Mouse (Mus musculus): Measurements from ENCODE around the gene Gm45717. TPM values are rescaled to one million over a fixed set of nuclear protein-coding genes. Genes with fewer than 3 reads are reported as not detected.
"Not testable (repeated sequence)": the region's sequence is repeated elsewhere in the genome, so short reads cannot be mapped to it uniquely, and the experiment has no call there.

Gm45717 gene
- polyA plus RNA-seq, 1 experiment from 2014 or later = not detected

DNA sequence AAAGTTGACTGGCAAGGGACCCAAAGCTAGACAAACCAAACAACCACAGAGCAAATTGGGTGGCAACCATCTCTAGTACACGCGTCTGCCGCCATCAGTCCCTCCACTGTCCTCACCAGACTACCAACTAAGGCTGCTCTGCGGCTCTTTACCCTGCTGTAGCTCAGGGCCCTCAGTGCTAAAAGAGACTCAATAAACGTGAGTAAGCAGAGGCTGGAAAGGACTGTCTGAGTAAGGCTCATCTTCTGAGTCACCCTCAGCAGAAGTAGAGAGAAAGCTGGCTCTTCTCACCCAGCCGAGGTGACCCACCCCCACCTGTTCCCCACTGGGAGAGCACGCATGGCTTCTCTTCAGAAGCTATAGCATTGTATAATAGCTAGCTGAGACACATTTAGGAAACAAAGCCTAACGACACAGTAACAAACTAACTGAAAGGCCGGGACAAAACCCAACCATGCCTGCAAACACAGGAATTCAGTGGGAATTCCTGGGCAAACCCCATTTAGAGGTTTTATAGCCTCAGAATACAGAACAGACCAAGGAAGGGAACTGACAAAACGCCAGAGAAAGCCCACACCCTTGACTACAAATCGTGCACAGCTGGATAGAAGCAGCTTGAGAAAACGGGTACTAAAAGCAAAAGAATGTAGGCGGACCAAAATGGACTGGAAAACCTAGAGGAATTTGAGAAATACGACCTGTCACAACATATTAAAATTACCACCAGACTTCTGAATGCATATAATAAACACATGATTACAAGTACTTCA is 17.8 kb upstream of the Gm45717 start:
- no peaks in the 10 kb centered on the region for H3K9me3 ChIP-seq (ENCODE audit: control insufficient read depth, low read length)
- DNase-seq (ENCODE audit: low spot score) (no peak), ATAC-seq (ENCODE audit: insufficient number of reproducible peaks, low FRiP score, low TSS enrichment, low read depth) (no peak)
- WGBS = 29% methylated on average over 14 of the region's 14 CpGs
- no peak overlapping the region for H3K4me2 ChIP-seq (ENCODE audit: low read depth, severe bottlenecking)
- H3K27ac ChIP-seq (replicated peaks; ENCODE audit: low read depth, low read length) = peak overlapping the region; percentile 54; the same call in 1 of the 2 replicates
- no peaks in the 10 kb centered on the region for H3K36me3 ChIP-seq (ENCODE audit: control insufficient read depth, insufficient read depth, low read length)
- H3K4me3 ChIP-seq (ENCODE audit: low read depth, low read length) = no peak overlapping the region
- peaks cover 17% of the 10 kb centered on the region; the same call in 1 of the 2 replicates for H3K4me1 ChIP-seq (ENCODE audit: control insufficient read depth, insufficient read depth, low read length)
- no peak overlapping the region for H3K9ac ChIP-seq (ENCODE audit: low read length)
- no peaks in the 10 kb centered on the region for H3K27me3 ChIP-seq (ENCODE audit: control insufficient read depth, insufficient read depth, low read length)

DNA sequence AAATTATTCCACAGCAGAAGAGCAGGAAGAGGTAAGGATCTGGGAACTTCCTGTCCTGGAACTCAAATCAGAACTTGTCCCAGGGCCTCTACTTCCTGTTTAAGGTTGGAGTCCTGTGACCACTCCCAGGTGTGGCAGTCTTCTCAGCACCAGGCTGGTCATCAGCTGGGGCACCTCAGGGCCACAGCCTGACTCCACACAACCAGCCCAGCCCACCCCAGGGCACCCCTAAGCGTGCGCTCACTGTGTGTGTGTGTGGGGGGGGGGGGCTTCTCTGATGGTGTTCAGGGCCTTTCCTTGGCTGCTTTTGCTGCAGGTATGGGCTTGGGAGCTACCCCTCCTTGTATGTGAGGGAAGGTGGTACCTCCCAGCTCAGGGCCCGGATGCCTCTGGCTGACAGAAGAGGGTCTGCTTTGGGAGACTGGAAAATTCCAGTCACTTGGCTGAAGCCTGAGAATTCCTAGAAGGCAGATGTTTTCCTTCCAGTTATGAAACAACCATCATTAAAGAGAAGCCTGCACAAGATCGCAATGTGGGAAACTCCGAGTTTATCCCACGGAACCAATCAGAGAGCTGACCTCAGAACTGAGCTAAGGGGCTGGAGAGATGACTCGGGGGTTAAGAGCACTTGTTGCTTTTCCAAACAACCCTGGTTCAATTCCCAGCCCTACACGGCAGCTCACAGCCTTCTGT is 15.9 kb upstream of the Gm45717 start:
- Histone ChIP-seq H3K9me3 (ENCODE audit: control insufficient read depth, low read length) (no peaks in the 10 kb centered on the region), H3K9ac (ENCODE audit: low read length) (no peak overlapping the region), H3K4me2 (ENCODE audit: low read depth, severe bottlenecking) (no peak overlapping the region), H3K27ac (replicated peaks; ENCODE audit: low read depth, low read length) (no peak overlapping the region), H3K4me3 (ENCODE audit: low read depth, low read length) (no peak overlapping the region), H3K4me1 (ENCODE audit: control insufficient read depth, insufficient read depth, low read length) (peaks cover 22% of the 10 kb centered on the region), H3K36me3 (ENCODE audit: control insufficient read depth, insufficient read depth, low read length) (no peaks in the 10 kb centered on the region), H3K27me3 (ENCODE audit: control insufficient read depth, insufficient read depth, low read length) (no peaks in the 10 kb centered on the region)
- WGBS = 83% methylated on average over 8 of the region's 8 CpGs
- DNase-seq (ENCODE audit: low spot score) = no peak
- no peak for ATAC-seq (ENCODE audit: insufficient number of reproducible peaks, low FRiP score, low TSS enrichment, low read depth)

DNA sequence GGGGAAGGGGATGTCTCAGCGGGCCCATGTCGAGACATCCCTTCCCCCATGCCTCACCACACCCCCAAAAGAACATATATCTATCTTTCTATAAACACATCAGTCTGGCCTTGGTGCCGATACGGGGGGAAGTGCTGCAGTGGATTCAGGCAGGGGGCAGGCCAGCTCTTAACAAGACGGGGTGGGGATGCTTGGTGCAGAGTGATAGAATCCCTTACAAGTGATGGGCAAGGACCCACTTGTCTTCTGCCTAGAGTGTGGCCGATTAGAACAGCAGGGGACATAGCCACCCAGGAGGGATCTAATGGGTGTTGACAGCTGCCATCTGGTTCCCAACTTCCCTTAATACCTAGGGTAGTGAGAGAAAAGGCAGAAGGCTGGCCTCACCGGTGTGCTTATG is 15.2 kb upstream of the Gm45717 start:
- WGBS = 32% methylated on average over 7 of the region's 7 CpGs

DNA sequence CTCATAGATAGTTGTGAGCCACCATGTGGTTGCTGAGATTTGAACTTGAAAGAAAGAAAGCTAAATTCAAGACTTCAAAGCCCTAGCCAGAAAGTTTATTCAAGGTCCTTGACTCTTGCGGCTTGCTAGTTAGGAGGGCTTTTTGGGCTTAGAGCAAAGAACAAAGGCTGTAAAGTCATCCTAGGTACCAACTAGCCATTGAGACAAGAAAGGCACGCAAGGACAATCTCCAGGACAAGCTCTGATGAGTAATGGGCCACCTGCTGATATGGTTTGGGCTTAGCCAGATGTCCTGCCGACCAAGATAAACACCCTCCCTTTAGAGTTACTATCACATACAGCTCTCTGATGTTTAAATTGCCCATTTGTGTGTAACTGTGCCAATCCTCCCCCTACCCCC is 13.0 kb upstream of the Gm45717 start:
- H3K4me3 ChIP-seq (ENCODE audit: low read depth, low read length); DNase-seq (ENCODE audit: low spot score); ATAC-seq (ENCODE audit: insufficient number of reproducible peaks, low FRiP score, low TSS enrichment, low read depth); H3K9me3 ChIP-seq (ENCODE audit: control insufficient read depth, low read length); H3K27ac ChIP-seq (replicated peaks; ENCODE audit: low read depth, low read length); H3K36me3 ChIP-seq (ENCODE audit: control insufficient read depth, insufficient read depth, low read length); H3K27me3 ChIP-seq (ENCODE audit: control insufficient read depth, insufficient read depth, low read length); H3K4me2 ChIP-seq (ENCODE audit: low read depth, severe bottlenecking); H3K9ac ChIP-seq (ENCODE audit: low read length): not testable (repeated sequence)
- 22% methylated on average over 3 of the region's 3 CpGs for WGBS
- H3K4me1 ChIP-seq (ENCODE audit: control insufficient read depth, insufficient read depth, low read length) = peaks cover 19% of the 10 kb centered on the region

More for the DNA sequence above, 15.2 kb upstream of the Gm45717 start:
- no peak for DNase-seq (ENCODE audit: low spot score)
- Histone ChIP-seq H3K36me3 (ENCODE audit: control insufficient read depth, insufficient read depth, low read length) (no peaks in the 10 kb centered on the region), H3K9ac (ENCODE audit: low read length) (no peak overlapping the region), H3K27ac (replicated peaks; ENCODE audit: low read depth, low read length) (no peak overlapping the region), H3K4me2 (ENCODE audit: low read depth, severe bottlenecking) (no peak overlapping the region), H3K4me3 (ENCODE audit: low read depth, low read length) (no peak overlapping the region), H3K4me1 (ENCODE audit: control insufficient read depth, insufficient read depth, low read length) (peaks cover 22% of the 10 kb centered on the region), H3K9me3 (ENCODE audit: control insufficient read depth, low read length) (no peaks in the 10 kb centered on the region), H3K27me3 (ENCODE audit: control insufficient read depth, insufficient read depth, low read length) (no peaks in the 10 kb centered on the region)
- no peak for ATAC-seq (ENCODE audit: insufficient number of reproducible peaks, low FRiP score, low TSS enrichment, low read depth)

DNA sequence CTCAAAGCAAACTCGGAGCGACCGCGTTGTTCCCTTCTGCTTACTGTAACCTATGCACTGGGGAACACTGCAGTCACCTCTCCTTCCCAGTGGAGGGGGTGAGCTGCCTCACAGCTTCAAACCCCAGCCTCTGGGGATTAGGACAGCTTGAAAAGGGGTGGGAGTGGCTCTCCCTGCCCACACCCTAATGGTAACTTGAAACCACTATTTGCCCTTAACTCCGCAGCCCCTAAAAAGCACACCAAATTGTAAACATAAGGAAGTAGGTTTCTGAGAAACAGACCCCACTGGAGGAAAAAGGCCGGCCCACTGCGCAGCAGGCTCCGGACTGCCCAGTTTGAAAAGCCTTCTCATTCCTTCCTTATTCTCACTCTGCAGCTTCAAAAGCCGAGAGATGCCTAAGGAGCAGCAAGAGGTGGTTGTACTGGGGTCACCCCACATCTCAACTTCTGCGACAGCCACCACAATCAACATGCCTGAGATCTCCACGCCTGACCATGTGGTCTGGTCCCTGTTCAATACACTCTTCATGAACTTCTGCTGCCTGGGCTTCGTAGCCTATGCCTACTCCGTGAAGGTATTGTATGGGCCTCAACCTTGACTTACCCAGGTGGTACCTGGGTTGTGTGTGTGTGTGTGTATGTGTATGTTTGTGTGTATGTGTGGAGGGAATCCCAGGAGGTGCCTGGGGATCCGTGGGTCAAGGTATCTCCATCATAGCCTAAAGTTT is 12.3 kb upstream of the Gm45717 start:
- Histone ChIP-seq H3K27ac (replicated peaks; ENCODE audit: low read depth, low read length) (peak overlapping the region; percentile 69), H3K4me3 (ENCODE audit: low read depth, low read length) (no peak overlapping the region), H3K9me3 (ENCODE audit: control insufficient read depth, low read length) (no peaks in the 10 kb centered on the region), H3K4me1 (ENCODE audit: control insufficient read depth, insufficient read depth, low read length) (peaks cover 16% of the 10 kb centered on the region), H3K4me2 (ENCODE audit: low read depth, severe bottlenecking) (peak overlapping the region; percentile 44), H3K9ac (ENCODE audit: low read length) (peak overlapping the region; percentile 30; the same call in 1 of the 2 replicates), H3K36me3 (ENCODE audit: control insufficient read depth, insufficient read depth, low read length) (no peaks in the 10 kb centered on the region), H3K27me3 (ENCODE audit: control insufficient read depth, insufficient read depth, low read length) (no peaks in the 10 kb centered on the region)
- ATAC-seq (ENCODE audit: insufficient number of reproducible peaks, low FRiP score, low TSS enrichment, low read depth) = peak; percentile 66
- WGBS = 3% methylated on average over 14 of the region's 14 CpGs
- peak; percentile 70 for DNase-seq (ENCODE audit: low spot score)

DNA sequence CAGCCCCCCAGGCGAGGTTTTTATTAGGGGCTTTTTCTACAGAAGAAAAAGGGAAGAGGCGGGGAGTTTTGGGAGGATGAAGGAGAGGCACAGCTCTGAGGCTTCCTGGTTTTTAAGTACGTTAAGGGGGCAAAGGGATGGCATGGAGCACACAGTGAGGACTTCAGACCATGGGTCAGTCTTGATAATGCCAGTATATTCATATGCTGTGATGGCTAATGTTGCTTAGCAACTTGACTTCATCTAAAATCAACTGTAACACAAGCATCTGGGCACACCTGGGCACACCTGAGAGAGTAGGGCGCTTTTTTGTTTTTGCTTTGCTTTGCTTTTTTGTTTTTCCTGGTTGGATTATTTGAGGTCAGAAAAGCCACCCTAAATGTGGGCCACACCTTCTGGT is 11.2 kb upstream of the Gm45717 start, which contains the start of gene Ifitm1:
Gene Ifitm1, plus strand, starts transcription at position 301 of the 400 bp plus-strand sequence.
- Histone ChIP-seq H3K4me3 (ENCODE audit: low read depth, low read length) (no peak within 1 kb of the TSS), H3K4me2 (ENCODE audit: low read depth, severe bottlenecking) (peak within 1 kb of the TSS; percentile 44)
- ATAC-seq (ENCODE audit: insufficient number of reproducible peaks, low FRiP score, low TSS enrichment, low read depth) = no peak

DNA sequence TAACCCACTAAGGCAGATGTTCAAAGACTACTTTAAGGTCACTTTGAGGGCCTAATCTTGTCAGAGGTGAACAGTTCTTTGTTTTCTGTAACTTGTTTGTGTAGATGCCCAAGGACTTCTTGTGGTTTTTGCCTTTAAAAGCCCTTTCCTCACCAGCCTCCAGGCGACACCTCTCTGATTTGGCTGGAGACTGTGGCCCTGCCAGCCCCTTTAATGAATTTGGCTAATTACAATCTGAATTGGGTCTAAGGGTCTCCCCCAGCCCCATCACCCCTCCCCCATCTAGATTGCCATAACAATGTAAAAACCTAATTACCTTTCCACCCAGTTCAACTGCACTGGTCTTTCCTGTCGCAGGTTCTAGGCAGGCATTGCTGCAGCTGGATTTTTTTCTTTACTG is 7.0 kb upstream of the Gm45717 start:
- Histone ChIP-seq H3K4me3 (ENCODE audit: low read depth, low read length) (no peak overlapping the region), H3K36me3 (ENCODE audit: control insufficient read depth, insufficient read depth, low read length) (no peaks in the 10 kb centered on the region), H3K9ac (ENCODE audit: low read length) (no peak overlapping the region), H3K4me1 (ENCODE audit: control insufficient read depth, insufficient read depth, low read length) (peaks cover 9% of the 10 kb centered on the region), H3K9me3 (ENCODE audit: control insufficient read depth, low read length) (no peaks in the 10 kb centered on the region), H3K27me3 (ENCODE audit: control insufficient read depth, insufficient read depth, low read length) (no peaks in the 10 kb centered on the region), H3K27ac (replicated peaks; ENCODE audit: low read depth, low read length) (no peak overlapping the region), H3K4me2 (ENCODE audit: low read depth, severe bottlenecking) (no peak overlapping the region)
- 49% methylated on average over 2 of the region's 2 CpGs for WGBS
- DNase-seq (ENCODE audit: low spot score) (no peak), ATAC-seq (ENCODE audit: insufficient number of reproducible peaks, low FRiP score, low TSS enrichment, low read depth) (no peak)

More for the DNA sequence above, 11.2 kb upstream of the Gm45717 start, which contains the start of gene Ifitm1:
- H3K9me3 ChIP-seq (ENCODE audit: control insufficient read depth, low read length) = no peaks in the 10 kb centered on the region
- H3K27ac ChIP-seq (replicated peaks; ENCODE audit: low read depth, low read length) = peak within 1 kb of the TSS; percentile 69
- no peaks in the 10 kb centered on the region for H3K27me3 ChIP-seq (ENCODE audit: control insufficient read depth, insufficient read depth, low read length)
- peak within 1 kb of the TSS; percentile 30; the same call in 1 of the 2 replicates for H3K9ac ChIP-seq (ENCODE audit: low read length)
- 86% methylated on average over 4 of the region's 4 CpGs for WGBS
- H3K4me1 ChIP-seq (ENCODE audit: control insufficient read depth, insufficient read depth, low read length) = peaks cover 16% of the 10 kb centered on the region
- DNase-seq (ENCODE audit: low spot score) = no peak
- no peaks in the 10 kb centered on the region for H3K36me3 ChIP-seq (ENCODE audit: control insufficient read depth, insufficient read depth, low read length)

DNA sequence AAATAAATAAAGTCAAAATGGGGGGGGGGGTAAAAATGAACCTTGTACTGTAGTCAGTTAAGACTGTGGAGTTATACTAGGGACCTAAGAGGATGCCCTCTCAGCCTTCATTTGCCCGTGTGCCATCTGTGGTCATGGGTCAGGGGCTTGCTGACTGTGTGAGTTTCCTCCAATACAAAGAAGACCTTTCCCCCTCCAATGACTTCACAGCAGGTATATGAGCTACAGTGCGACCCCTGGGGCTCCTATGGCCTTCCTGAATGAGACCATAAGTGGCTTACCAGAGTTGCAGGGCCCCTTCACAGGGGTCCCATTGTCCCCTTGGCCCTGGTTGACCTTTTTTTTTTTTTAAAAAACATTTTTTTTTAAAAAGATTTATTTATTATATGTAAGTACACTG is 5.7 kb upstream of the Gm45717 start:
- DNase-seq (ENCODE audit: low spot score) (no peak), ATAC-seq (ENCODE audit: insufficient number of reproducible peaks, low FRiP score, low TSS enrichment, low read depth) (no peak)
- 66% methylated on average over 2 of the region's 2 CpGs for WGBS
- H3K27me3 ChIP-seq (ENCODE audit: control insufficient read depth, insufficient read depth, low read length) = no peaks in the 10 kb centered on the region
- H3K9me3 ChIP-seq (ENCODE audit: control insufficient read depth, low read length) = no peaks in the 10 kb centered on the region
- H3K4me2 ChIP-seq (ENCODE audit: low read depth, severe bottlenecking) = no peak overlapping the region
- H3K27ac ChIP-seq (replicated peaks; ENCODE audit: low read depth, low read length) = no peak overlapping the region
- H3K4me1 ChIP-seq (ENCODE audit: control insufficient read depth, insufficient read depth, low read length) = peaks cover 10% of the 10 kb centered on the region; the same call in 1 of the 2 replicates
- no peak overlapping the region for H3K4me3 ChIP-seq (ENCODE audit: low read depth, low read length)
- H3K9ac ChIP-seq (ENCODE audit: low read length) = no peak overlapping the region
- H3K36me3 ChIP-seq (ENCODE audit: control insufficient read depth, insufficient read depth, low read length) = no peaks in the 10 kb centered on the region

Measured in limb, embryonic 11.5 days (tissue).